Mouse (Mus musculus): ENCODE measurements around the gene Shprh. TPM values are rescaled to one million over a fixed set of nuclear protein-coding genes. Genes with fewer than 3 reads are reported as not detected.
"Not testable (repeated sequence)": the region's sequence is repeated elsewhere in the genome, so short reads cannot be mapped to it uniquely, and the experiment has no call there.

Shprh gene
- polyA plus RNA-seq, 1 experiment from 2014 or later: 20.2 TPM

DNA sequence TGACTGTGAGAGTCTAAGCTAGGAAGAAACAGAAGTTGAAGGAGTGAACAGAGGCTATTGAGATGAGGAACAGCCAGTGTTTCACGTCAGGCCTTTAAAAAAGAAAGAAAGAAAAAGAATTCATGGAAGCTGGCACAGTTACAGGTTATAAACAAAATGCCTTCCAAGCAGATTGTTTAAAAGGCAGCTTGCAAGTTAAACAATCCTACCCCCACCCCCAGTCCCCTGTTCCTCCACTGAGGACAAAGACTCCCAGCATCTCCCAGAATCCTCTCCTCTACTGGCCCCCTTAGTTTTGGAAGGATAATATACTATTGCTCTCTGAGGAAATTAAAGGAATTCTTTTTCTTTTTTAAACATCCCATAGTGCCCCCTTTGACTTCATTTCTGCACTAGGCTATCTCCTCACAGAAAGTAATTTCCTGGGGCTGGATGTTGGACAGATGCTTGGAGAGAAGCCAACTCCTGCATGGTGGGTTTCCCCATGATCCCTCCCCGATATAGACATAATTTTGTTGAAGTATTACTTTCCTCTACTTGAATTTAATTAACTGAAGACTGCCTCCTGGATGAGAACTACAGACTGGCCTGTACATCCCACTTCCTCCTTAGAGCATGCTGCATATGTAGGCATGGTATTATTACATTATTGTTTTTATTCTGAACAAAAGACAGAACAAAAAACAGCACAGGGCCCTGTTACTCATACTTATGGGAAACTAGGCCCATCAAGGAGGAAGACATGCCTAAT lies 101.2 kb downstream of the Shprh start:
- Histone ChIP-seq H3K27me3 (no peaks in the 10 kb centered on the region), H3K9ac (no peak overlapping the region), H3K4me1 (peaks cover 6% of the 10 kb centered on the region; the same call in 1 of the 2 replicates), H3K36me3 (no peaks in the 10 kb centered on the region), H3K4me3 (no peak overlapping the region), H3K9me3 (no peaks in the 10 kb centered on the region), H3K27ac (no peak overlapping the region; the same call in 1 of the 2 replicates), H3K4me2 (no peak overlapping the region)
- 31% methylated on average over 2 of the region's 2 CpGs for WGBS
- ATAC-seq (ENCODE audit: insufficient number of reproducible peaks, insufficient read depth, low FRiP score, low TSS enrichment, low read depth): no peak

- not testable (repeated sequence) for H3K36me3 ChIP-seq; H3K27me3 ChIP-seq; H3K9me3 ChIP-seq; H3K4me1 ChIP-seq; ATAC-seq (ENCODE audit: insufficient number of reproducible peaks, insufficient read depth, low FRiP score, low TSS enrichment, low read depth); H3K9ac ChIP-seq; H3K27ac ChIP-seq; H3K4me2 ChIP-seq; H3K4me3 ChIP-seq
- 92% methylated on average over 4 of the region's 4 CpGs for WGBS
Observed at GRCm38 (mm10) chr10:11253581-11253980, 104.4 kb downstream of the Shprh start.

DNA sequence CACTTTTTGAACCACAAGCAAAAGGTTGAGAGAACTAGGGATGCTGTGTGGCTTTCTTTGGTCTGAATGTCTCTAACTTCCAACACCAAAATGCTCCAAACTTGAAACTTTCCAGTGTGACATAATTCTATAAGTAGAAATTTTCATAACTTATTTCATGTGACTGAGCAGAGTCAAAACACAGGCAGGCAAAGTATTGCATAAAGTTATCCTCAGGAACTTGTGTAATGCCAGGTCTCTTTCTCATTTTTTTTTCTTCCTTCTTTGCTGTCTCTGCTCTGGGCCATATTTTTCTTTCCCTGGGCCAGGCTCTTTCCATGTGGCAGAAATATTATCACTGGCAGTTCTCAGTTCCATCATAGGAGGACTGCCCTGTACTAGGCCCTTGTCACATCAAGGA lies 110.9 kb downstream of the Shprh start:
- no peak overlapping the region for H3K4me3 ChIP-seq
- ATAC-seq (ENCODE audit: insufficient number of reproducible peaks, insufficient read depth, low FRiP score, low TSS enrichment, low read depth): no peak
- H3K9ac ChIP-seq: no peak overlapping the region
- H3K36me3 ChIP-seq: no peaks in the 10 kb centered on the region
- no peaks in the 10 kb centered on the region for H3K27me3 ChIP-seq
- H3K9me3 ChIP-seq: no peaks in the 10 kb centered on the region
- no peaks in the 10 kb centered on the region for H3K4me1 ChIP-seq
- H3K4me2 ChIP-seq: no peak overlapping the region
- H3K27ac ChIP-seq: no peak overlapping the region

DNA sequence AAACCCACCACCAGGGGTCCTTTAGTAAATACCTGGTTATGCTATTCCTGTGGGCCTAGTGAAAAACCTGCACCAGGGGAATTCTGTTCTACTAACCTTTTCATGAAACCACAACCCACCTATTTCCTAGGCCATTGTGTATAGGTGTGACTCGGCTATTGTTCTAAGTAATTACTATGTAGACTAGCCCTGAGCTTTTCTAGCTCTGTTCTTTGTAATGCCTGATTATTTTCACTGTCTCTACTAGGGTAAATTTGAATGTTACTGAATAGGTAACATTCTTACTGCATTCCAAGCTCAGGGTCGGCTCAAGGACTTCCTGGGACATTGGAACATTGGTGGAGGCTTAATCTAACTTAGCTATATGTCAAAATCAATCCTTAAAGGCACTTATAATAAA lies 113.1 kb downstream of the Shprh start:
- not testable (repeated sequence) for H3K4me2 ChIP-seq; H3K36me3 ChIP-seq; ATAC-seq (ENCODE audit: insufficient number of reproducible peaks, insufficient read depth, low FRiP score, low TSS enrichment, low read depth); H3K27me3 ChIP-seq; H3K4me1 ChIP-seq; H3K4me3 ChIP-seq; H3K27ac ChIP-seq; H3K9me3 ChIP-seq; H3K9ac ChIP-seq
- 86% methylated on average over 2 of the region's 2 CpGs for WGBS

- not testable (repeated sequence) for H3K4me3 ChIP-seq; H3K9ac ChIP-seq; ATAC-seq (ENCODE audit: insufficient number of reproducible peaks, insufficient read depth, low FRiP score, low TSS enrichment, low read depth); H3K27me3 ChIP-seq; H3K4me2 ChIP-seq; H3K27ac ChIP-seq; H3K9me3 ChIP-seq; H3K36me3 ChIP-seq; H3K4me1 ChIP-seq
- whole genome bisulfite sequencing: 91% methylated on average over 2 of the region's 2 CpGs
Observed at GRCm38 (mm10) chr10:11263795-11264194, 114.6 kb downstream of the Shprh start.

Other genes starting within 250 kb of the Shprh start
- 0.13 TPM in 1 of 2 replicates, not detected in the other for gene Grm1, start 67.1 kb upstream of the Shprh start, polyA plus RNA-seq (2015; fragmentation: Nextera tagmentation; extraction: Ambion mirVana)
- gene Fbxo30, start 131.9 kb downstream of the Shprh start, polyA plus RNA-seq (2015; fragmentation: Nextera tagmentation; extraction: Ambion mirVana): 37.4 and 41.1 TPM in 2 replicates
- 0.31 and 0.59 TPM in 2 replicates for gene Epm2a, start 194.0 kb downstream of the Shprh start, polyA plus RNA-seq (2015; fragmentation: Nextera tagmentation; extraction: Ambion mirVana)

All from embryonic facial prominence, embryonic 13.5 days (tissue).